12 mouse cellular contexts compared by ENCODE assay signal in the genomic region with DNA sequence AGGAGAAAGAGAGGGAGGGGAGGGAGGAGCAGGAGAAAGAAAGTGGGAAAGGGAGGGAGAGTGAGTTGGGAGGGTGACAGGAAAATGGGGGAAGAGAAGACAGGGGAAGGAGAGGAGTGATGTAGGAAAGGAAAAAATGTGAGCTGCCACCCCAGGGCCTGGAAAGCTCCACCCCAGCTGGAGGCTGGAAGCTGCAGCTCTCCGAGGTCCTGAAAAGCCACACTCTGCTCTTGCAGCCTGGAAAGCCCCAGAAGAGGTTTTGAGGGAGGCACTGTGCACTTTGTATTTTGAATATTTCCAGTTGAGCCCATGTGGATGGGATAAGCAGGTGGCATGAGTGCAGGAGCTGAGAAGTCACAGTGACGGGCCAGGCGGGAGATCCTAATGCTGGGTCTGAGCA.
DNase-seq lines count a peak whose midpoint lies in the region; ATAC-seq and TF ChIP-seq lines count a peak whose summit lies in the region.
"Had no signal": no experiment of that assay in that cellular context is flagged by ENCODE, and none has a peak within 500 bp of the region (broad histone marks: within the 10 kb centered on the region; RNA-seq: fewer than 3 reads in every experiment).

No protein-coding gene starts in this region.

- no peak for TF ChIP-seq CTCF in kidney, postnatal 0 days (IDR thresholded peaks at IDR 0.05; ENCODE audit: low read depth)
- no peak for TF ChIP-seq CTCF in layer of hippocampus, adult 2 months (conservative IDR thresholded peaks at IDR 0.05)

- H3K4me1 ChIP-seq in kidney, postnatal 0 days (replicated peaks; ENCODE audit: insufficient read depth, low read length), result no peaks in the 10 kb centered on the region
- H3K4me1 ChIP-seq in kidney, embryonic 15.5 days, result no peaks in the 10 kb centered on the region
- no peaks in the 10 kb centered on the region for H3K4me1 ChIP-seq in limb, embryonic 14.5 days (ENCODE audit: control insufficient read depth, insufficient read depth, low read length)
- H3K4me1 ChIP-seq: liver, embryonic 13.5 days had no signal

- no peak for ATAC-seq in kidney, postnatal 0 days (replicated peaks; ENCODE audit: low FRiP score, low read depth)
- no peak; the same call in 1 of the 2 replicates for ATAC-seq in kidney, embryonic 15.5 days (replicated peaks; ENCODE audit: low FRiP score)
- no peak; the same call in 1 of the 2 replicates for ATAC-seq in limb, embryonic 14.5 days (ENCODE audit: low FRiP score, low read depth)
- ATAC-seq: intestine, embryonic 16.5 days had no signal

- H3K4me3 ChIP-seq in kidney, postnatal 0 days (replicated peaks; ENCODE audit: low read depth, low read length), result no peak overlapping the region
- H3K4me3 ChIP-seq in kidney, embryonic 15.5 days (replicated peaks), result no peak overlapping the region
- H3K4me3 ChIP-seq in limb, embryonic 14.5 days (replicated peaks; ENCODE audit: low read length), result no peak overlapping the region
- no peak overlapping the region for H3K4me3 ChIP-seq in layer of hippocampus, adult 2 months
- H3K4me3 ChIP-seq: liver, embryonic 13.5 days had no signal

- H3K36me3 ChIP-seq in kidney, postnatal 0 days (ENCODE audit: insufficient read depth, low read length), result no peaks in the 10 kb centered on the region
- no peaks in the 10 kb centered on the region for H3K36me3 ChIP-seq in kidney, embryonic 15.5 days
- H3K36me3 ChIP-seq in limb, embryonic 14.5 days (ENCODE audit: control insufficient read depth, insufficient read depth, low read length), result no peaks in the 10 kb centered on the region
- H3K36me3 ChIP-seq: liver, embryonic 13.5 days had no signal

- H3K9ac ChIP-seq in kidney, postnatal 0 days (ENCODE audit: low read depth, low read length), result no peak overlapping the region
- no peak overlapping the region for H3K9ac ChIP-seq in kidney, embryonic 15.5 days
- no peak overlapping the region for H3K9ac ChIP-seq in limb, embryonic 14.5 days (ENCODE audit: low read depth, low read length, severe bottlenecking)
- H3K9ac ChIP-seq: liver, embryonic 13.5 days had no signal

- H3K4me2 ChIP-seq in kidney, postnatal 0 days (ENCODE audit: low read length), result no peak overlapping the region
- H3K4me2 ChIP-seq in kidney, embryonic 15.5 days, result no peak overlapping the region
- no peak overlapping the region for H3K4me2 ChIP-seq in limb, embryonic 14.5 days (replicated peaks; ENCODE audit: low read depth, low read length, severe bottlenecking)
- H3K4me2 ChIP-seq: liver, embryonic 13.5 days had no signal

- no peak overlapping the region for H3K27ac ChIP-seq in kidney, postnatal 0 days
- H3K27ac ChIP-seq in kidney, embryonic 15.5 days, result no peak overlapping the region
- no peak overlapping the region for H3K27ac ChIP-seq in limb, embryonic 14.5 days (replicated peaks; ENCODE audit: low read depth, low read length)
- no peak overlapping the region for H3K27ac ChIP-seq in layer of hippocampus, adult 2 months
- H3K27ac ChIP-seq: liver, embryonic 13.5 days had no signal

- DNase-seq in adrenal gland, adult (ENCODE audit: inconsistent age in 2 of 2, low spot score in 1 of 2), result peak; percentile 4 to 20
- no peak for DNase-seq in adrenal gland, postnatal 4 days (ENCODE audit: low spot score in 2 of 2)
- DNase-seq in kidney, postnatal 0 days (ENCODE audit: low spot score), result peak; percentile 43
- DNase-seq in ZHBTc4 (ENCODE audit: low read depth, low spot score), result peak; percentile 44
- peak; percentile 42 for DNase-seq in limb, embryonic 14.5 days (ENCODE audit: low spot score)
- no peak for DNase-seq in cerebellum, adult 9-11 months
- no peak for DNase-seq in layer of hippocampus, adult 2 months (ENCODE audit: low spot score in 2 of 2)
- DNase-seq: cerebellum, postnatal 10 days; liver, embryonic 13.5 days; lung, postnatal 36 days had no signal

- no peak for TF ChIP-seq POLR2A in limb, embryonic 14.5 days (IDR thresholded peaks at IDR 0.05; ENCODE audit: borderline replicate concordance, extremely low read depth, insufficient read depth, insufficient read length)

- H3K27me3 ChIP-seq in kidney, postnatal 0 days (ENCODE audit: insufficient read depth, low read length), result no peaks in the 10 kb centered on the region
- no peaks in the 10 kb centered on the region for H3K27me3 ChIP-seq in kidney, embryonic 15.5 days
- H3K27me3 ChIP-seq in limb, embryonic 14.5 days (ENCODE audit: control insufficient read depth, insufficient read depth, low read length), result no peaks in the 10 kb centered on the region
- H3K27me3 ChIP-seq: liver, embryonic 13.5 days had no signal

- H3K9me3 ChIP-seq in kidney, postnatal 0 days (replicated peaks; ENCODE audit: low read length), result no peaks in the 10 kb centered on the region
- no peaks in the 10 kb centered on the region for H3K9me3 ChIP-seq in kidney, embryonic 15.5 days (replicated peaks)
- no peaks in the 10 kb centered on the region for H3K9me3 ChIP-seq in limb, embryonic 14.5 days (ENCODE audit: control insufficient read depth, low read length)
- H3K9me3 ChIP-seq: liver, embryonic 13.5 days had no signal

- WGBS in kidney, postnatal 0 days, result 19% methylated on average over 3 of the region's 3 CpGs
- 11% methylated on average over 3 of the region's 3 CpGs for WGBS in kidney, embryonic 15.5 days
- 21% methylated on average over 3 of the region's 3 CpGs for WGBS in limb, embryonic 14.5 days

Comparison
In these comparisons a context has a peak if more than half of its experiments do, and no peak if none do; other contexts are left out.
1. DNase-seq: peak in adrenal gland, adult (2 of 2), kidney, postnatal 0 days (single experiment), ZHBTc4 (single experiment) and limb, embryonic 14.5 days (single experiment); none in adrenal gland, postnatal 4 days (0 of 2), cerebellum, adult 9-11 months (single experiment) and layer of hippocampus, adult 2 months (0 of 2).